Mouse (Mus musculus) MEL (cell line): ENCODE data around the gene Cyp26a1. TPM values are rescaled to one million over a fixed set of nuclear protein-coding genes. Genes with fewer than 3 reads are reported as not detected.
A peak's percentile ranks its signal among the peaks of the same experiment; 100 is the strongest.

Experiments
- DNase-seq: peaks from one replicate; pipeline ENCODE4 v3.0.0; 2011; ENCODE audit warnings: low read depth, low spot score
- H3K27ac ChIP-seq: 2 replicates; pipeline ENCODE4 v1.5.1; 2012; ENCODE audit warnings: low read depth, mild to moderate bottlenecking, control low read depth, low read length, moderate library complexity; ENCODE audit not compliant: control insufficient read depth
- H3K27me3 ChIP-seq, 2 experiments: fragments of 150-350 bp in 1 of 2; sonication (generic) in 1 of 2; 2 replicates each; pipeline ENCODE4 v1.6.1; 2012; ENCODE audit warnings: low read length in 2 of 2, mild to moderate bottlenecking in 2 of 2, improper control_type of control experiment in 1 of 2, moderate library complexity in 1 of 2; ENCODE audit not compliant: insufficient read depth in 2 of 2, control insufficient read depth in 1 of 2
- H3K36me3 ChIP-seq, 2 experiments: 2 replicates each; pipeline ENCODE4 v1.6.1; 2012 to 2014; ENCODE audit warnings: low read length in 2 of 2, improper control_type of control experiment in 1 of 2, inconsistent platforms in 1 of 2, mild to moderate bottlenecking in 1 of 2; ENCODE audit not compliant: insufficient read depth in 2 of 2, control insufficient read depth in 1 of 2
- H3K4me1 ChIP-seq, 2 experiments: fragments of 150-350 bp in 1 of 2; sonication (generic) in 1 of 2; 2 replicates each; pipeline ENCODE4 v1.6.1; 2012; ENCODE audit warnings: low read length in 2 of 2, improper control_type of control experiment in 1 of 2, mild to moderate bottlenecking in 1 of 2; ENCODE audit not compliant: insufficient read depth in 2 of 2, control insufficient read depth in 1 of 2
- H3K4me3 ChIP-seq, 2 experiments: fragments of 150-350 bp in 1 of 2; sonication (generic) in 1 of 2; 2 replicates each; pipeline ENCODE4 v1.5.1; 2012; ENCODE audit warnings: low read depth in 2 of 2, low read length in 2 of 2, mild to moderate bottlenecking in 2 of 2, moderate library complexity in 2 of 2, control low read depth in 1 of 2, improper control_type of control experiment in 1 of 2; ENCODE audit not compliant: control insufficient read depth in 1 of 2, insufficient read depth in 1 of 2
- H3K79me2 ChIP-seq: 2 replicates; pipeline ENCODE4 v1.6.1; 2012; ENCODE audit warnings: mild to moderate bottlenecking, low read length, moderate library complexity; ENCODE audit not compliant: control insufficient read depth, poor library complexity, insufficient read depth
- H3K9ac ChIP-seq: 2 replicates; pipeline ENCODE4 v1.6.1; 2012; ENCODE audit warnings: low read depth, mild to moderate bottlenecking, control low read depth, low read length, moderate library complexity; ENCODE audit not compliant: control insufficient read depth, poor library complexity, severe bottlenecking
- H3K9me3 ChIP-seq: fragments of 150-350 bp; sonication (generic); replicated peaks from 2 replicates; pipeline ENCODE4 v1.6.1; 2012; ENCODE audit warnings: mild to moderate bottlenecking, low read length, improper control_type of control experiment, moderate library complexity; ENCODE audit not compliant: insufficient read depth
- BHLHE40 ChIP-seq: IDR thresholded peaks from 2 replicates; pipeline ENCODE4 v1.6.1; 2012; ENCODE audit warnings: low read depth, mild to moderate bottlenecking, inconsistent platforms, low read length, improper control_type of control experiment, borderline replicate concordance
- ELF1 ChIP-seq: IDR thresholded peaks from 2 replicates; pipeline ENCODE4 v1.6.1; 2014; ENCODE audit warnings: low read depth, mild to moderate bottlenecking, inconsistent platforms, low read length, improper control_type of control experiment, moderate library complexity
- EP300 ChIP-seq, 2 experiments: IDR thresholded peaks; 2 replicates each; pipeline ENCODE4 v1.6.1; 2011; ENCODE audit warnings: improper control_type of control experiment in 2 of 2, low read length in 2 of 2, low read depth in 1 of 2, mild to moderate bottlenecking in 1 of 2
- ETS1 ChIP-seq: IDR thresholded peaks from 2 replicates; pipeline ENCODE4 v1.6.1; 2012; ENCODE audit warnings: low read depth, mild to moderate bottlenecking, inconsistent platforms, low read length, improper control_type of control experiment, moderate library complexity
- GABPA ChIP-seq: IDR thresholded peaks from 2 replicates; pipeline ENCODE4 v1.6.1; 2012; ENCODE audit warnings: low read depth, mild to moderate bottlenecking, inconsistent platforms, low read length, improper control_type of control experiment, moderate library complexity
- JUND ChIP-seq: IDR thresholded peaks from 2 replicates; pipeline ENCODE4 v1.6.1; 2011; ENCODE audit warnings: low read depth, mild to moderate bottlenecking, improper control_type of control experiment, low read length
- KAT2A ChIP-seq: conservative IDR thresholded peaks from 2 replicates; pipeline ENCODE4 v1.6.1; 2012; ENCODE audit warnings: low read depth, low read length, improper control_type of control experiment, inconsistent platforms
- MAFK ChIP-seq: IDR thresholded peaks from 2 replicates; pipeline ENCODE4 v1.6.1; 2011; ENCODE audit warnings: low read depth, mild to moderate bottlenecking, low read length, improper control_type of control experiment, borderline replicate concordance
- MAZ ChIP-seq: IDR thresholded peaks from 2 replicates; pipeline ENCODE4 v1.6.1; 2012; ENCODE audit warnings: low read depth, mild to moderate bottlenecking, inconsistent platforms, low read length, improper control_type of control experiment
- MEF2A ChIP-seq: IDR thresholded peaks from 2 replicates; pipeline ENCODE4 v1.6.1; 2014; ENCODE audit warnings: low read depth, mild to moderate bottlenecking, inconsistent platforms, low read length, improper control_type of control experiment; ENCODE audit not compliant: poor library complexity, insufficient replicate concordance, severe bottlenecking; ENCODE audit errors: extremely low read depth
- MYC ChIP-seq: IDR thresholded peaks from 2 replicates; pipeline ENCODE4 v1.6.1; 2011; ENCODE audit warnings: low read depth, mild to moderate bottlenecking, low read length, improper control_type of control experiment, moderate library complexity
- NELFE ChIP-seq: IDR thresholded peaks from 2 replicates; pipeline ENCODE4 v1.6.1; 2011; ENCODE audit warnings: low read depth, low read length, improper control_type of control experiment
- POLR2AphosphoS2 ChIP-seq: IDR thresholded peaks from 2 replicates; pipeline ENCODE4 v1.6.1; 2011; ENCODE audit warnings: low read length, improper control_type of control experiment
- POLR2AphosphoS5 ChIP-seq: IDR thresholded peaks from 2 replicates; pipeline ENCODE4 v1.6.1; 2012; ENCODE audit warnings: low read depth, borderline replicate concordance, mild to moderate bottlenecking, inconsistent platforms, low read length, moderate library complexity, mixed read lengths
- RCOR1 ChIP-seq: IDR thresholded peaks from 2 replicates; pipeline ENCODE4 v1.6.1; 2012; ENCODE audit warnings: low read depth, mild to moderate bottlenecking, inconsistent platforms, low read length, improper control_type of control experiment
- SMC3 ChIP-seq: IDR thresholded peaks from 2 replicates; pipeline ENCODE4 v1.6.1; 2011; ENCODE audit warnings: low read depth, low read length, improper control_type of control experiment
- TBP ChIP-seq: IDR thresholded peaks from 2 replicates; pipeline ENCODE4 v1.8.0; 2011; ENCODE audit warnings: low read depth, low read length, improper control_type of control experiment
- TCF12 ChIP-seq: IDR thresholded peaks from 2 replicates; pipeline ENCODE4 v1.6.1; 2014; ENCODE audit warnings: low read depth, mild to moderate bottlenecking, inconsistent platforms, low read length, improper control_type of control experiment, moderate library complexity
- polyA plus RNA-seq, 2 experiments: library from polyadenylated mRNA; stranded (reverse) in 1 of 2; unstranded in 1 of 2; fragments of >175 nt in 1 of 2; fragments of >200 nt in 1 of 2; gene quantifications; 2 replicates each; pipeline versions ENCODE4 v1.2.1 to v1.2.4; 2012; ENCODE audit warnings: low replicate concordance in 2 of 2, low read depth in 1 of 2; ENCODE audit not compliant: insufficient read length in 2 of 2, insufficient read depth in 1 of 2, missing spikeins in 1 of 2
- total RNA-seq: library from RNA; depleted of rRNA; stranded (reverse); fragments of 300-350 nt; gene quantifications from 2 replicates; pipeline ENCODE4 v1.2.3, GENCODE M21; 2012

Gene Cyp26a1
- total and polyA plus RNA-seq, 3 experiments: not detected

DNA sequence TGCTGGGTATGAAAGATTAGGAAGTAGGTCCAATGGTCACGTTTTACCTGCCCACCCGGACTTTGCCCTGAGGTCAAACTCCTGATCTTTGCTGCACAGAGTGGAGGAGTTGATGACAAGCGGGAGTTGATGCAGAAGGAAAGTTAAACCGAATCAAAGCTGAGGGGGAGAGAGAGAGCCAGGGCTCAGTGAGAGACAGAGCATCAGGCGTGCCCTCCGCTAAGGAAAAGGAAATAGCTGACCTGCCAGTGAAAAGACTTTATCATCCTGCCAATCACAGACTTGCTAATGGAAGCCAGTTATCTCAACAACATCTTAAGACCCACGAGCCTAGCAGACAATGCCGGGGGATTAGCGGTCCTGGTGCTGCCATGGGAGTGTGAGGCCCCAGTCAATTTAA, 41.2 kb upstream of the Cyp26a1 start:
- no peaks in the 10 kb centered on the region for H3K4me1 ChIP-seq
- no peaks in the 10 kb centered on the region for H3K27me3 ChIP-seq
- DNase-seq: no peak
- H3K27ac ChIP-seq: no peak overlapping the region
- H3K4me3 ChIP-seq: no peak overlapping the region
- H3K9me3 ChIP-seq: no peaks in the 10 kb centered on the region
- no peaks in the 10 kb centered on the region for H3K79me2 ChIP-seq
- peaks cover 0 to 3% of the 10 kb centered on the region in 2 experiments; a peak in 2 of 4 replicates for H3K36me3 ChIP-seq
- no peak overlapping the region for H3K9ac ChIP-seq
- TF ChIP-seq POLR2AphosphoS5 (no peak), EP300 (IDR thresholded peaks at IDR 0.05; ENCODE audit: low read depth in 1 of 2, low read length in 2 of 2) (no peak), TBP (no peak), JUND (no peak), BHLHE40 (no peak), RCOR1 (no peak), ETS1 (no peak), GABPA (no peak), ELF1 (no peak), MEF2A (no peak), MAZ (no peak), POLR2AphosphoS2 (no peak), MAFK (no peak), TCF12 (no peak), KAT2A (no peak), SMC3 (no peak), NELFE (no peak), MYC (no peak)

DNA sequence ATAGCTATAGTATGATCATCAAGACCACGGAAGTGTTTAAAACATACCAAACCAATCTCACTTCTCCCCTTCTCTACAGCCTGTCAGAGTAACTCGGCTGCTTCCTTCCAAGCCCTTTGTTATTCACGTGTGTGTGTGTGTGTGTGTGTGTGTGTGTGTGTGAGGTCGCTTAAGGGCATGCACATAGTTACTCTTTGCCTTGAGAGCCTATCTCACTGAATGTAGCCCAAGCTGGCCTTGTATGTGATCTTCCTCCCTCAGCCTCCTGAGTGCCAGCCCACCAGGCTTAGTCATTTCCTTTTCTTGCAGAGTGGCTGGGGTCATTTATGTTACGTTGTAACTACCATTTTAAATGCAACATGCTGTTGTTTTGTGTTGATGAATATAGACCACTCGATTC, 32.3 kb upstream of the Cyp26a1 start:
- H3K9ac ChIP-seq: no peak overlapping the region
- no peaks in the 10 kb centered on the region for H3K79me2 ChIP-seq
- peak; percentile 40 for DNase-seq
- peaks cover 2 to 26% of the 10 kb centered on the region in 2 experiments; a peak in 3 of 4 replicates for H3K36me3 ChIP-seq
- no peak overlapping the region for H3K4me3 ChIP-seq
- peaks cover 14 to 21% of the 10 kb centered on the region in 2 experiments for H3K4me1 ChIP-seq
- TF ChIP-seq KAT2A: no peak
- H3K27ac ChIP-seq: no peak overlapping the region
- no peaks in the 10 kb centered on the region for H3K9me3 ChIP-seq
- no peaks in the 10 kb centered on the region for H3K27me3 ChIP-seq
